Mouse (Mus musculus) C2C12 (cell line): ENCODE results near the gene Naaladl2.

Experiments
- CTCF ChIP-seq: IDR thresholded peaks from one replicate; pipeline ENCODE4 v1.5.1; 2011; ENCODE audit not compliant: control insufficient read depth, insufficient read depth, insufficient read length
- FOSL1 ChIP-seq: IDR thresholded peaks from one replicate; pipeline ENCODE4 v1.8.0; 2011; ENCODE audit warnings: mild to moderate bottlenecking, low read length; ENCODE audit not compliant: poor library complexity, insufficient read depth, severe bottlenecking
- MAX ChIP-seq: IDR thresholded peaks from one replicate; pipeline ENCODE4 v1.6.1; 2011; ENCODE audit warnings: mild to moderate bottlenecking, control low read depth
- MYOD1 ChIP-seq: IDR thresholded peaks from one replicate; pipeline ENCODE4 v1.6.1; 2011; ENCODE audit warnings: low read depth; ENCODE audit not compliant: control insufficient read depth, insufficient read length
- MYOG ChIP-seq: IDR thresholded peaks from one replicate; pipeline ENCODE4 v1.6.1; 2011; ENCODE audit not compliant: control insufficient read depth, insufficient read length; ENCODE audit errors: extremely low read depth
- USF1 ChIP-seq: IDR thresholded peaks from one replicate; pipeline ENCODE4 v1.6.1; 2011; ENCODE audit warnings: low read depth, mild to moderate bottlenecking, control low read depth, moderate library complexity

GRCm38 (mm10) chr3:24787451-24788148, 356.5 kb downstream of the Naaladl2 start:
- TF ChIP-seq MAX (no peak), CTCF (no peak), MYOG (no peak), MYOD1 (no peak), USF1 (no peak), FOSL1 (no peak)
